Mouse (Mus musculus) heart, adult 10 weeks (tissue): ENCODE results near the gene Gm20807. TPM values are rescaled to one million over a fixed set of nuclear protein-coding genes. Genes with fewer than 3 reads are reported as not detected.

Experiments used
- polyA plus RNA-seq: library from polyadenylated mRNA; stranded (reverse); fragments of 350-450 nt; fragmentation: Illumina TruSeq; extraction: RNeasy Lipid Tissue Mini Kit (QIAGEN cat#74804); gene quantifications from one replicate; pipeline ENCODE4 v1.2.3, GENCODE M21; 2014; ENCODE audit warnings: low read depth, low replicate concordance

Gene Gm20807
- not detected for polyA plus RNA-seq

GRCm38 (mm10) chrY:13042591-13042990 is at the start of gene Gm20807:
Gm20807 (plus strand) TSS chrY:13042891.

Other genes starting within 250 kb of the Gm20807 start
- gene Gm21891, start 90.6 kb downstream of the Gm20807 start, polyA plus RNA-seq: not detected
- gene Gm21425, start 119.1 kb downstream of the Gm20807 start, polyA plus RNA-seq: not detected
- not detected for gene Gm21828, start 181.0 kb downstream of the Gm20807 start, polyA plus RNA-seq
- gene Gm21440, start 209.5 kb downstream of the Gm20807 start, polyA plus RNA-seq: not detected
- not detected for gene Gm21454, start 209.6 kb downstream of the Gm20807 start, polyA plus RNA-seq